Mouse (Mus musculus) layer of hippocampus, adult 2 months (tissue): ENCODE measurements around the gene Adamtsl5. TPM values are rescaled to one million over a fixed set of nuclear protein-coding genes. Genes with fewer than 3 reads are reported as not detected.

Experiments used
- DNase-seq, 2 experiments: peaks; one replicate each; pipeline ENCODE4 v3.0.0; 2022; ENCODE audit warnings: low spot score in 2 of 2
- H3K27ac ChIP-seq: fragments of 200-600 bp; 2 replicates; pipeline ENCODE4 v1.8.1; 2022
- H3K4me3 ChIP-seq: fragments of 200-600 bp; 2 replicates; pipeline ENCODE4 v1.8.1; 2022; ENCODE audit warnings: mild to moderate bottlenecking
- CTCF ChIP-seq: fragments of 200-600 bp; conservative IDR thresholded peaks from 2 replicates; pipeline ENCODE4 v1.8.1; 2022; ENCODE audit warnings: antibody characterized with exemption, mild to moderate bottlenecking, moderate library complexity
- total RNA-seq, 2 experiments: library from RNA; stranded (reverse); gene quantifications; 2 replicates each; pipeline ENCODE4 v1.2.3; 2021

The Adamtsl5 gene
- total RNA-seq, 2 experiments from 2014 or later: 4.7 to 7.2 TPM

- H3K27ac ChIP-seq: peak overlapping the region; percentile 75; the same call in 1 of the 2 replicates
- no peak for DNase-seq
- TF ChIP-seq CTCF: no peak
- peak overlapping the region; percentile 79 for H3K4me3 ChIP-seq
These were observed 37.1 kb upstream of the Adamtsl5 start for GRCm38 (mm10) chr10:80385310-80385709.

GRCm38 (mm10) chr10:80384709-80385108 lies 36.5 kb upstream of the Adamtsl5 start:
- H3K27ac ChIP-seq: peak overlapping the region; percentile 75; the same call in 1 of the 2 replicates
- no peak for TF ChIP-seq CTCF
- DNase-seq: no peak
- peak overlapping the region; percentile 79 for H3K4me3 ChIP-seq

GRCm38 (mm10) chr10:80384115-80384639 lies 36.0 kb upstream of the Adamtsl5 start:
- TF ChIP-seq CTCF: no peak
- DNase-seq: no peak
- H3K27ac ChIP-seq: no peak overlapping the region; the same call in 1 of the 2 replicates
- no peak overlapping the region; the same call in 1 of the 2 replicates for H3K4me3 ChIP-seq

- no peak overlapping the region for H3K27ac ChIP-seq
- no peak for DNase-seq
- TF ChIP-seq CTCF: peak; percentile 66
- H3K4me3 ChIP-seq: no peak overlapping the region
These were observed 35.2 kb upstream of the Adamtsl5 start for GRCm38 (mm10) chr10:80383431-80383830.

GRCm38 (mm10) chr10:80382641-80383365 lies 34.6 kb upstream of the Adamtsl5 start:
- DNase-seq: no peak

GRCm38 (mm10) chr10:80377716-80378115 lies 29.5 kb upstream of the Adamtsl5 start:
- no peak for DNase-seq
- no peak overlapping the region for H3K4me3 ChIP-seq
- no peak overlapping the region for H3K27ac ChIP-seq
- peak; percentile 78 for TF ChIP-seq CTCF

More at GRCm38 (mm10) chr10:80382641-80383365, 34.6 kb upstream of the Adamtsl5 start:
- no peak for TF ChIP-seq CTCF
- Histone ChIP-seq H3K4me3 (no peak overlapping the region), H3K27ac (no peak overlapping the region)

GRCm38 (mm10) chr10:80376160-80376559 lies 27.9 kb upstream of the Adamtsl5 start:
- Histone ChIP-seq H3K27ac (no peak overlapping the region), H3K4me3 (no peak overlapping the region)
- peak; percentile 89 for TF ChIP-seq CTCF
- peak; percentile 87 to 94 for DNase-seq

GRCm38 (mm10) chr10:80374063-80374462 lies 25.9 kb upstream of the Adamtsl5 start:
- peak; percentile 78 to 85 for DNase-seq
- no peak overlapping the region for H3K4me3 ChIP-seq
- peak; percentile 84 for TF ChIP-seq CTCF
- no peak overlapping the region for H3K27ac ChIP-seq

GRCm38 (mm10) chr10:80372706-80373105 lies 24.5 kb upstream of the Adamtsl5 start:
- Histone ChIP-seq H3K4me3 (no peak overlapping the region), H3K27ac (peak overlapping the region; percentile 64)
- TF ChIP-seq CTCF: no peak
- peak; percentile 41 to 53 for DNase-seq

GRCm38 (mm10) chr10:80371983-80372382 lies 23.8 kb upstream of the Adamtsl5 start:
- no peak for TF ChIP-seq CTCF
- Histone ChIP-seq H3K27ac (peak overlapping the region; percentile 64), H3K4me3 (no peak overlapping the region)
- no peak for DNase-seq

- no peak overlapping the region for H3K4me3 ChIP-seq
- H3K27ac ChIP-seq: peak overlapping the region; percentile 64
These were observed 23.3 kb upstream of the Adamtsl5 start for GRCm38 (mm10) chr10:80371411-80371966.

GRCm38 (mm10) chr10:80369995-80370747 lies 22.0 kb upstream of the Adamtsl5 start:
- no peak overlapping the region for H3K4me3 ChIP-seq
- no peak for DNase-seq
- H3K27ac ChIP-seq: 0 out of 2 replicates have a peak overlapping the region, but pooled peaks have one; percentile 7
- peak; percentile 67 for TF ChIP-seq CTCF

More at GRCm38 (mm10) chr10:80371411-80371966, 23.3 kb upstream of the Adamtsl5 start:
- TF ChIP-seq CTCF: no peak
- peak; percentile 51 to 52 for DNase-seq

- DNase-seq: no peak
- TF ChIP-seq CTCF: no peak
- Histone ChIP-seq H3K27ac (no peak overlapping the region), H3K4me3 (no peak overlapping the region)
These were observed 20.2 kb upstream of the Adamtsl5 start for GRCm38 (mm10) chr10:80368392-80368791.
